Mouse (Mus musculus): ENCODE measurements around the gene Crb2. TPM values are rescaled to one million over a fixed set of nuclear protein-coding genes. Genes with fewer than 3 reads are reported as not detected.

Crb2 gene
- 2.7 and 3.0 TPM in 2 replicates for polyA plus RNA-seq (2012; rRNA removed)

- Histone ChIP-seq H3K27ac (ENCODE audit: insufficient read depth, low read depth, low read length) (no peak within 1 kb of the TSS), H3K36me3 (ENCODE audit: control insufficient read depth, insufficient read depth, low read length) (no peaks in the 10 kb centered on the region), H3K27me3 (replicated peaks; ENCODE audit: control insufficient read depth, insufficient read depth, low read length) (no peaks in the 10 kb centered on the region), H3K4me3 (ENCODE audit: insufficient read depth, low read depth, low read length) (no peak within 1 kb of the TSS), H3K4me1 (ENCODE audit: control insufficient read depth, insufficient read depth, low read length) (peaks cover 2% of the 10 kb centered on the region; the same call in 1 of the 2 replicates)
- TF ChIP-seq POLR2A (IDR thresholded peaks at IDR 0.05; ENCODE audit: low read depth, low read length) (no peak), CTCF (conservative IDR thresholded peaks at IDR 0.05; ENCODE audit: insufficient read depth, insufficient read length, low read depth, low read length) (no peak)
- no peak for DNase-seq
- WGBS = 44% methylated on average over 17 of the region's 18 CpGs
These were observed at the start of gene Crb2 for GRCm38 (mm10) chr2:37776016-37776415. Gene Crb2 (plus strand): TSS chr2:37776249.

GRCm38 (mm10) chr2:37731241-37731801 is 44.7 kb upstream of the Crb2 start:
- peak; percentile 20 for DNase-seq
- H3K27me3 ChIP-seq (replicated peaks; ENCODE audit: control insufficient read depth, insufficient read depth, low read length) = no peaks in the 10 kb centered on the region
- H3K36me3 ChIP-seq (ENCODE audit: control insufficient read depth, insufficient read depth, low read length) = no peaks in the 10 kb centered on the region
- H3K27ac ChIP-seq (ENCODE audit: insufficient read depth, low read depth, low read length) = no peak overlapping the region; the same call in 1 of the 2 replicates
- TF ChIP-seq CTCF (conservative IDR thresholded peaks at IDR 0.05; ENCODE audit: insufficient read depth, insufficient read length, low read depth, low read length) (0 out of 2 replicates have a peak, but pooled peaks have one; percentile 12), POLR2A (IDR thresholded peaks at IDR 0.05; ENCODE audit: low read depth, low read length) (no peak)
- H3K4me1 ChIP-seq (ENCODE audit: control insufficient read depth, insufficient read depth, low read length) = no peaks in the 10 kb centered on the region
- H3K4me3 ChIP-seq (ENCODE audit: insufficient read depth, low read depth, low read length) = no peak overlapping the region
- WGBS = 73% methylated on average over 5 of the region's 5 CpGs

GRCm38 (mm10) chr2:37734979-37735806 is 40.9 kb upstream of the Crb2 start:
- no peak for DNase-seq
- WGBS = 49% methylated on average over 17 of the region's 17 CpGs
- no peak overlapping the region for H3K4me3 ChIP-seq (ENCODE audit: insufficient read depth, low read depth, low read length)
- H3K4me1 ChIP-seq (ENCODE audit: control insufficient read depth, insufficient read depth, low read length) = no peaks in the 10 kb centered on the region
- no peaks in the 10 kb centered on the region for H3K36me3 ChIP-seq (ENCODE audit: control insufficient read depth, insufficient read depth, low read length)
- no peaks in the 10 kb centered on the region for H3K27me3 ChIP-seq (replicated peaks; ENCODE audit: control insufficient read depth, insufficient read depth, low read length)
- H3K27ac ChIP-seq (ENCODE audit: insufficient read depth, low read depth, low read length) = no peak overlapping the region
- no peak for TF ChIP-seq CTCF (conservative IDR thresholded peaks at IDR 0.05; ENCODE audit: insufficient read depth, insufficient read length, low read depth, low read length)
- no peak for TF ChIP-seq POLR2A (IDR thresholded peaks at IDR 0.05; ENCODE audit: low read depth, low read length)

DNA sequence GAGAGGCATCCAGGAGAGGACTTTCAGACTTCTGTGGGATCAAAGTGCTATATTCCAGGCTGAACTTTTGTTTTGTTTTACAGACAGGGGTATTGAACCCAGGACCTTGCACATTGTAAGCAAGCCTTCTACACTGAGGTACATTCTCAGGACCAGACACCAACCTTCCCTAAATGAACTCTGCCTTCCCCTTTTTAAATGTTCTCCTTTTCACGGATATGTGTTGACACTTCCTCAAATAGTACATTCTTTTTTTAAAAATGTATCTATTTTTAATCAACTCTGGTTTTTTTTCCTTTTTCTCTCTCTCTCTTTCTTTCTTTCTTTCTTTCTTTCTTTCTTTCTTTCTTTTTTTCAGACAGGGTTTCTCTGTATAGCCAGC is 40.3 kb upstream of the Crb2 start:
- Histone ChIP-seq H3K27me3 (replicated peaks; ENCODE audit: control insufficient read depth, insufficient read depth, low read length) (no peaks in the 10 kb centered on the region), H3K4me1 (ENCODE audit: control insufficient read depth, insufficient read depth, low read length) (no peaks in the 10 kb centered on the region), H3K36me3 (ENCODE audit: control insufficient read depth, insufficient read depth, low read length) (no peaks in the 10 kb centered on the region), H3K27ac (ENCODE audit: insufficient read depth, low read depth, low read length) (no peak overlapping the region), H3K4me3 (ENCODE audit: insufficient read depth, low read depth, low read length) (no peak overlapping the region)
- no peak for TF ChIP-seq POLR2A (IDR thresholded peaks at IDR 0.05; ENCODE audit: low read depth, low read length)
- TF ChIP-seq CTCF (conservative IDR thresholded peaks at IDR 0.05; ENCODE audit: insufficient read depth, insufficient read length, low read depth, low read length) = no peak
- WGBS = 45% methylated on average over 1 of the region's 1 CpGs
- no peak for DNase-seq

DNA sequence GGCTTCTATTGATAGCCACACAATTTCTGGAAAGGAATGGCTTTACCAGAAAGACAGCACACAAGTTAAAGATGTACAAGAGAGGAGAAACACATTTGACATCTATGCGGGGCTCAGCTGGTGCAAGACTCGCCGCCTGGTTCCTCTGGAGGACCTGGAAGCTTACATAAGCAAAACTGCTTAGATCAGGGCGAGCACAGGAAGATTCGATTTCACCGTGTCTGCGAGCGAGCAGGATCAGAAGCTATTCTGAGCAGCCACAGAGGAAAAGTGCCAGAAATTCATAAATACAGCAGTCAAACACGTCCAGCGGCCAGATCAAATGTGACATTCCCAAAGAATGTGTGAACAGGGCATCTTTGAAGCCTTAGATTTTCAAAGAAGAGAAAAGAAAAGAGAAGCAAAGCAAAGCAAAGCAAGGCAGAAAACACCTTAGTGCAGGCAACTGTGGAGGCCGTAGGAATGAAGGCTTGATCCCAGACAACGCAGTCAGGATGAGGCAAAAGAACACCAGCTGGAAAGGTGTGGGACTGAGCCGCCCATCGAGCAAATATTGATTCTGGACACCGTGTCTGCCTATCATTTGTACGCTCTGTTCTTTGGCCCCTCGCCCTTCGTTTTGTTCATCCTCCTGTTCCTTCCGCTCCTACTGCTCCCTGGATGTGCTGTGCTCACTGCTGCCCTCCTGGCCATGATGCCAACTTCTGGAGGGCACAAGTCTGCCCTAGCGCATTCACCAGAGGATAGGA is 34.1 kb upstream of the Crb2 start:
- TF ChIP-seq CTCF (conservative IDR thresholded peaks at IDR 0.05; ENCODE audit: insufficient read depth, insufficient read length, low read depth, low read length) (peak; percentile 34), POLR2A (IDR thresholded peaks at IDR 0.05; ENCODE audit: low read depth, low read length) (no peak)
- DNase-seq = peak; percentile 24

DNA sequence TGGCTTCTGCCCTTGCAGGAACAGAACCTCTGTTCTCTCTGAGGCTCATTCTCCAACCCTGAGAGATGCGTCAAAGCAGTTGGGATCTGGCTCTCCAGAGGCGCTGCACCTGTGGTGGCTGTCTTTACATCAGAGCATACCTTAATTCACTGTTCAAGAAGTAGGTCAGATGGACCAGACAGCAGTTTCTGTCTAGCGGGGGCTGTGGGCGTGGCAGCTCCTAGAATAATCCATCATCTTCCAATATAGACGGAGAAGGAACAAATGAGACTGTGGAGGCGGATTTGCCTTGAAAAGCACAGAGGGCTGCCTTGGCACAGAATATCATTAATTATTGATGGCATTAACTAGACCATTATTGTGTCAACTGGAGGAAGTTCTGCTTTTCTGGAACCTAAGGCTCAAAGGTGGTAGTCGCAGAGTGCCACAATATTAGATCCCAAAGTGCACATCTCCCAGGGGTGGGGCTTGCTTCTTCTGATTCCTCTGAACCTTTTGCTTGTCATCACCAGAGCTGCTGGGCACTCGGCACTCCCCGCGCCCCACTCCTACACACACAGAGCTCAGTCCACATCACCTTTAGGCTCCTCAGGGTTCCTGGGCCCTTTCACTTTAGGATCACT is 31.2 kb upstream of the Crb2 start:
- DNase-seq = peak; percentile 60
- Histone ChIP-seq H3K27me3 (replicated peaks; ENCODE audit: control insufficient read depth, insufficient read depth, low read length) (no peaks in the 10 kb centered on the region), H3K4me3 (ENCODE audit: insufficient read depth, low read depth, low read length) (no peak overlapping the region), H3K36me3 (ENCODE audit: control insufficient read depth, insufficient read depth, low read length) (no peaks in the 10 kb centered on the region), H3K4me1 (ENCODE audit: control insufficient read depth, insufficient read depth, low read length) (peaks cover 17% of the 10 kb centered on the region), H3K27ac (ENCODE audit: insufficient read depth, low read depth, low read length) (no peak overlapping the region)
- 73% methylated on average over 10 of the region's 10 CpGs for WGBS
- TF ChIP-seq CTCF (conservative IDR thresholded peaks at IDR 0.05; ENCODE audit: insufficient read depth, insufficient read length, low read depth, low read length) (no peak), POLR2A (IDR thresholded peaks at IDR 0.05; ENCODE audit: low read depth, low read length) (no peak)

More for the DNA sequence above, 34.1 kb upstream of the Crb2 start:
- WGBS = 53% methylated on average over 20 of the region's 20 CpGs
- Histone ChIP-seq H3K4me3 (ENCODE audit: insufficient read depth, low read depth, low read length) (no peak overlapping the region), H3K4me1 (ENCODE audit: control insufficient read depth, insufficient read depth, low read length) (peaks cover 17% of the 10 kb centered on the region), H3K36me3 (ENCODE audit: control insufficient read depth, insufficient read depth, low read length) (no peaks in the 10 kb centered on the region), H3K27me3 (replicated peaks; ENCODE audit: control insufficient read depth, insufficient read depth, low read length) (no peaks in the 10 kb centered on the region), H3K27ac (ENCODE audit: insufficient read depth, low read depth, low read length) (no peak overlapping the region)

Measured in kidney, adult 2 months (tissue).